Mouse (Mus musculus) CH12.LX (cell line): ENCODE data around the gene Slc23a2.

Experiments used
- CTCF ChIP-seq, 2 experiments: IDR thresholded peaks in 1 of 2; conservative IDR thresholded peaks in 1 of 2; 2 replicates each; pipeline ENCODE4 v1.5.1; 2011 to 2012; ENCODE audit warnings: low read depth in 2 of 2, low read length in 2 of 2, improper control_type of control experiment in 1 of 2, inconsistent platforms in 1 of 2, mild to moderate bottlenecking in 1 of 2, moderate library complexity in 1 of 2
- GABPA ChIP-seq: IDR thresholded peaks from 2 replicates; pipeline ENCODE4 v1.6.1; 2012; ENCODE audit warnings: low read depth, low read length, improper control_type of control experiment, inconsistent platforms; ENCODE audit not compliant: insufficient replicate concordance
- TBP ChIP-seq: conservative IDR thresholded peaks from 2 replicates; pipeline ENCODE4 v1.6.1; 2011; ENCODE audit warnings: low read depth, low read length, improper control_type of control experiment

GRCm38 (mm10) chr2:132144971-132145691 lies at the start of gene Slc23a2:
- no peak for TF ChIP-seq TBP
- TF ChIP-seq CTCF (conservative IDR thresholded peaks at IDR 0.05 in 1 of 2, IDR thresholded peaks at IDR 0.05 in 1 of 2; ENCODE audit: low read depth in 2 of 2, low read length in 2 of 2) = no peak
- no peak for TF ChIP-seq GABPA
